Mouse (Mus musculus) heart, embryonic 11.5 days (tissue): ENCODE results near the gene Gm21887. TPM values are rescaled to one million over a fixed set of nuclear protein-coding genes. Genes with fewer than 3 reads are reported as not detected.
"Not testable (repeated sequence)": the region's sequence is repeated elsewhere in the genome, so short reads cannot be mapped to it uniquely, and the experiment has no call there.

ENCODE experiments used
- ATAC-seq: fragments of 200-750 bp; cut with Nextera tagmentation; replicated peaks from 2 replicates; pipeline ENCODE4 v1.8.0; 2017; ENCODE audit warnings: moderate library complexity; ENCODE audit not compliant: insufficient number of reproducible peaks, low FRiP score, low TSS enrichment
- H3K27ac ChIP-seq: fragments of 300-500 bp; sonication (generic); 2 replicates; pipeline ENCODE4 v1.5.1; 2014; ENCODE audit warnings: mild to moderate bottlenecking, low read depth, low read length
- H3K27me3 ChIP-seq: fragments of 300-500 bp; sonication (generic); 2 replicates; pipeline ENCODE4 v1.6.1; 2014; ENCODE audit warnings: mild to moderate bottlenecking, low read length, mixed read lengths; ENCODE audit not compliant: control insufficient read depth, insufficient read depth
- H3K36me3 ChIP-seq: fragments of 300-500 bp; sonication (generic); 2 replicates; pipeline ENCODE4 v1.6.1; 2014; ENCODE audit warnings: mild to moderate bottlenecking, low read length, moderate library complexity, mixed read lengths; ENCODE audit not compliant: control insufficient read depth, insufficient read depth
- H3K4me1 ChIP-seq: fragments of 300-500 bp; sonication (generic); 2 replicates; pipeline ENCODE4 v1.6.1; 2014; ENCODE audit warnings: low read length; ENCODE audit not compliant: control insufficient read depth, insufficient read depth
- H3K4me2 ChIP-seq: fragments of 300-500 bp; sonication (generic); 2 replicates; pipeline ENCODE4 v1.6.1; 2014; ENCODE audit warnings: mild to moderate bottlenecking, moderate library complexity
- H3K4me3 ChIP-seq: fragments of 300-500 bp; sonication (generic); 2 replicates; pipeline ENCODE4 v1.5.1; 2014; ENCODE audit warnings: low read depth, low read length
- H3K9ac ChIP-seq: fragments of 300-500 bp; sonication (generic); 2 replicates; pipeline ENCODE4 v1.6.1; 2014; ENCODE audit warnings: mild to moderate bottlenecking, low read depth, low read length, moderate library complexity
- H3K9me3 ChIP-seq: fragments of 300-500 bp; sonication (generic); replicated peaks from 2 replicates; pipeline ENCODE4 v1.6.1; 2016; ENCODE audit warnings: low read length; ENCODE audit not compliant: control insufficient read depth
- WGBS: fragments of 180-500 bp; shearing (Covaris S2); extraction: QIAGEN DNeasy Blood & Tissue Kit; methylation state at CpG from one replicate; pipeline ENCODE4 v1.1.7; 2014; ENCODE audit not compliant: insufficient replicate concordance; 5-methylcytosine and 5-hydroxymethylcytosine counted together
- polyA plus RNA-seq: library from polyadenylated mRNA; unstranded; fragments of >200 nt; fragmentation: Nextera tagmentation; extraction: Ambion mirVana; gene quantifications from 2 replicates; pipeline ENCODE4 v1.2.1, GENCODE M21; 2014

Gene Gm21887
- polyA plus RNA-seq, 1 experiment from 2014 or later, result 157 TPM

GRCm38 (mm10) chrX:169999226-169999883 lies 10.1 kb upstream of the Gm21887 start:
- not testable (repeated sequence) for H3K27me3 ChIP-seq, H3K36me3 ChIP-seq, H3K4me2 ChIP-seq, H3K9ac ChIP-seq, ATAC-seq, H3K4me1 ChIP-seq, H3K27ac ChIP-seq, H3K4me3 ChIP-seq
- WGBS, result 43% methylated on average over 6 of the region's 11 CpGs
- peaks cover 18% of the 10 kb centered on the region for H3K9me3 ChIP-seq

- H3K27ac ChIP-seq, H3K36me3 ChIP-seq, H3K27me3 ChIP-seq, H3K4me3 ChIP-seq, H3K4me2 ChIP-seq, H3K4me1 ChIP-seq, ATAC-seq, H3K9ac ChIP-seq: not testable (repeated sequence)
- H3K9me3 ChIP-seq, result peaks cover 14% of the 10 kb centered on the region
- WGBS, result no CpG with 5 or more reads among the region's 3 CpGs
Measured at GRCm38 (mm10) chrX:169999912-170000641, 9.4 kb upstream of the Gm21887 start.

GRCm38 (mm10) chrX:170000642-170001387 lies 8.6 kb upstream of the Gm21887 start:
- not testable (repeated sequence) for H3K9ac ChIP-seq, H3K27ac ChIP-seq, H3K36me3 ChIP-seq, H3K4me2 ChIP-seq, H3K4me1 ChIP-seq, H3K4me3 ChIP-seq, H3K27me3 ChIP-seq, ATAC-seq
- 39% methylated on average over 6 of the region's 6 CpGs for WGBS
- H3K9me3 ChIP-seq, result peaks cover 16% of the 10 kb centered on the region

GRCm38 (mm10) chrX:170001388-170001695 lies 8.1 kb upstream of the Gm21887 start:
- H3K9ac ChIP-seq, H3K27me3 ChIP-seq, ATAC-seq, H3K4me3 ChIP-seq, H3K4me1 ChIP-seq, H3K36me3 ChIP-seq, H3K27ac ChIP-seq, H3K4me2 ChIP-seq: not testable (repeated sequence)
- H3K9me3 ChIP-seq, result peaks cover 17% of the 10 kb centered on the region
- WGBS, result no CpG with 5 or more reads among the region's 12 CpGs

- not testable (repeated sequence) for H3K36me3 ChIP-seq, H3K4me1 ChIP-seq, H3K4me3 ChIP-seq, H3K27me3 ChIP-seq, H3K9ac ChIP-seq, H3K27ac ChIP-seq, H3K4me2 ChIP-seq
- 0 out of 2 replicates have a peak, but pooled peaks have one; percentile 36 for ATAC-seq
- WGBS, result 47% methylated on average over 6 of the region's 18 CpGs
- H3K9me3 ChIP-seq, result peaks cover 26% of the 10 kb centered on the region
Measured at GRCm38 (mm10) chrX:170002510-170003197, 6.8 kb upstream of the Gm21887 start.

GRCm38 (mm10) chrX:170003536-170003935 lies 5.9 kb upstream of the Gm21887 start:
- not testable (repeated sequence) for H3K4me3 ChIP-seq, ATAC-seq, H3K4me2 ChIP-seq, H3K9ac ChIP-seq, H3K36me3 ChIP-seq, H3K4me1 ChIP-seq, H3K27ac ChIP-seq, H3K27me3 ChIP-seq
- peaks cover 34% of the 10 kb centered on the region for H3K9me3 ChIP-seq
- WGBS, result 30% methylated on average over 1 of the region's 1 CpGs

GRCm38 (mm10) chrX:170004236-170004635 lies 5.2 kb upstream of the Gm21887 start:
- WGBS, result 54% methylated on average over 2 of the region's 2 CpGs
- ATAC-seq, result peak; percentile 4; the same call in 1 of the 2 replicates
- H3K9ac ChIP-seq, H3K4me3 ChIP-seq, H3K4me1 ChIP-seq, H3K36me3 ChIP-seq, H3K27ac ChIP-seq, H3K4me2 ChIP-seq, H3K27me3 ChIP-seq: not testable (repeated sequence)
- H3K9me3 ChIP-seq, result peaks cover 38% of the 10 kb centered on the region

- not testable (repeated sequence) for H3K4me2 ChIP-seq, H3K9ac ChIP-seq, H3K27me3 ChIP-seq, H3K4me3 ChIP-seq, H3K4me1 ChIP-seq, H3K27ac ChIP-seq, ATAC-seq, H3K36me3 ChIP-seq
- H3K9me3 ChIP-seq, result peaks cover 43% of the 10 kb centered on the region
- 33% methylated on average over 5 of the region's 5 CpGs for WGBS
Measured at GRCm38 (mm10) chrX:170004793-170005192, 4.7 kb upstream of the Gm21887 start.
